Mouse (Mus musculus) gastrocnemius, postnatal 14 days (tissue): ENCODE results near the gene Ldb2. TPM values are rescaled to one million over a fixed set of nuclear protein-coding genes. Genes with fewer than 3 reads are reported as not detected.

Experiments
- DNase-seq: peaks from one replicate; pipeline ENCODE4 v3.0.0; 2021; ENCODE audit warnings: mixed read lengths
- intact Hi-C: fragments of 180-260 bp; cut with DNase I; formaldehyde crosslinking; loops from one replicate; pipeline ENCODE4 v1.15.1; 2025; ENCODE audit warnings: low total_unique reads
- total RNA-seq, 2 experiments: library from RNA; stranded (reverse); gene quantifications; 2 replicates each; pipeline ENCODE4 v1.2.3; 2021

Ldb2 gene
- total RNA-seq, 2 experiments from 2014 or later = 9.3 to 9.5 TPM

- no peak for DNase-seq
- intact Hi-C loops = no loop called here
These were observed 222.7 kb downstream of the Ldb2 start for GRCm38 (mm10) chr5:44576682-44577349.

DNA sequence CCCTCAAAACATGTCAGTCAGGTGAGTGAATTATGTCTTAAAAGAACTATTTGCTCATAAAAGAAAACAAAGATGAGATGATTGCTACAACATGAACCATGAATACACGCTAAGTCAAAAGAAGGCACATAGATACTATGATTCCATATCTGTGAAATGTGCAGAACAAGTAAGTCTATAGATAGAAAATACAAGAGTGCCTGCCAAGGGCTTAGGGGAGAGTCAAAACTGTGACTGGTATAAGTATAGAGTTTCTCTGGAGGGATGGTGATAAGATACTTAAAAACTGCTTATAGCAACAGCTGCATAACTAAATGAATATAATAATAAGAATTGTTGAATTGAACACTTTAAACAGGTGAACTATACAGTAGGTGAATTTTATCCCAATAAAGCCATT is 224.8 kb downstream of the Ldb2 start:
- no peak for DNase-seq
- intact Hi-C loops = no loop called here

DNA sequence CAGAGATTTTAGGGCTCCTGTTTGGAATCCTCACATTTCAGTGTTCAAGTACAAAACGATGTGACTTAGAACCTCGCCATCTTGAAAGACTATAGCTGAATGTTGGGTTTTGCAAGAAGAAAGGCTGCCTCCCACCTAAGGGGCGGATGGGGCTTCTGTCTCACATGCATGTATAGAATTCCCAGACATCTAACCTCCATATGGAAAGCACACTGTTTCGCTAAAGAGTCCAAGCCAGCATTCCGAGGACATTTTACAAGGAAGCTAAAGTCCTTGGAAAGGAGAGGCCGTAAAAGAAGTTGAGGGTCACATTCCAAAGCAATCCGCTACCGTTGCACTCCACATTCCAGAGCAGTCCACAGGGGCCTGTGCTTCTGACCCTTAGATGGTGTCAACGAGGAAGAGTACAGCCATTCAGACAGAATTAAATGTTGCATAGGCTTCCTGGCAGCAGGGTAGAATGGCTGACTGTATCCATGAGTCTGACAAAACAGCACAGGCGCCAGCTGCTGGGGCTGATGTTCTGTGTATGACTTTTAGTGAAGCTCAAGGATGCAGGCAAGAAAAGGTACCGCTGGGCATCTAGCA is 245.6 kb downstream of the Ldb2 start:
- DNase-seq = no peak
- intact Hi-C loops = no loop called here

- no peak for DNase-seq
- intact Hi-C loops = no loop called here
These were observed 246.3 kb downstream of the Ldb2 start for GRCm38 (mm10) chr5:44553155-44553554.

- DNase-seq = peak; percentile 23
- intact Hi-C loops = no loop called here
These were observed 247.4 kb downstream of the Ldb2 start for GRCm38 (mm10) chr5:44552121-44552520.

GRCm38 (mm10) chr5:44548468-44548867 is 251.0 kb downstream of the Ldb2 start:
- DNase-seq = no peak
- intact Hi-C loops = no loop called here

DNA sequence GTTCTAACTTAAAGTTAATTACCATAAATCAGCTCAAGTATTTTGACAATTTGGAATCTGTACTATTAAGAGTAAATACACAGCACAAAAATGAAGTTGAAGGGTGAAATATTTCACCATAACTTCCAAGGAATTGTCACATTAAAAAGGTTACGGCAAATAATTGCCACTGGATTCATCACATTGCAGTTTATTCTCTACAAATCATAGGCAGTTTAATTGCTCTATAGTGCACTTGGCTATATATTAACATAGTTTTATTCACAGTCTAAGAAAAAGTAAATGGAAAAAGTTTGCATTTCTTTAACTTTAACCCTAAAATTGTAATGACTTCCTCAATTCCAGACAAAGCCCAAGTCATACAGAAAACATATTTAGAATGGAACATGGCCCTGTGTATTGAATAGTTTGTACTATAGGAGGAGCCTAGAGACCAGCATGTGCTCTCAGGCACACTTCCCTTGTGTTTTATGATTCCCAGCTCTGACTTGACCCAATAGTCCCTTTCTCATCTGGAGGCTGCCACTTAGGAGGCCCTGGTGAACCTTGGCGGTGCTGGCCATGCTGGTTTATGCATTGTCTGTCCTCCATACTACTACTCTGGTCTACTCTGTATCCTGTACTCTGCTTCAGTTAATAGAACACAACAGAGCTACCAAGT is 255.9 kb downstream of the Ldb2 start:
- intact Hi-C loops = no loop called here
- no peak for DNase-seq

- intact Hi-C loops = no loop called here
- no peak for DNase-seq
These were observed 257.7 kb downstream of the Ldb2 start for GRCm38 (mm10) chr5:44541748-44542147.

DNA sequence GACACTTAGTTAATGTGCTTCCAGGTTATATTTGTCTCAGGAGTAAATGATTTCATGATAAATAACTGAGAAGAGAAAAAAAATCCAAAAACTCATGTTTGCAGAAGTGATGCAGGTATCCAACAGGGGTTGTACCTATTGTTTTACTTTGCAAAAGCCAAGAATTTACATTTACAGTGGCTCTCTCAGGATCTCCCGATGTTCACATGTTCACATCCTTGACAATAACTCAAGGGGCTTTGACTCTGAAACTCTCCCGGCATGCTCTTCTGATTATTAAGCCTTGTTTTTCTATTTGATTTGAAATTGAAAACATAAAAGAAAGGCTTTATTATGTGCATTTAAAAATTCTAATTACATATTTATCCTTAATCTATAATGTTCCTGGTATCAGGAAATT is 260.8 kb downstream of the Ldb2 start:
- DNase-seq = no peak
- intact Hi-C loops = no loop called here

- DNase-seq = no peak
These were observed 261.5 kb downstream of the Ldb2 start for GRCm38 (mm10) chr5:44538000-44538395.

DNA sequence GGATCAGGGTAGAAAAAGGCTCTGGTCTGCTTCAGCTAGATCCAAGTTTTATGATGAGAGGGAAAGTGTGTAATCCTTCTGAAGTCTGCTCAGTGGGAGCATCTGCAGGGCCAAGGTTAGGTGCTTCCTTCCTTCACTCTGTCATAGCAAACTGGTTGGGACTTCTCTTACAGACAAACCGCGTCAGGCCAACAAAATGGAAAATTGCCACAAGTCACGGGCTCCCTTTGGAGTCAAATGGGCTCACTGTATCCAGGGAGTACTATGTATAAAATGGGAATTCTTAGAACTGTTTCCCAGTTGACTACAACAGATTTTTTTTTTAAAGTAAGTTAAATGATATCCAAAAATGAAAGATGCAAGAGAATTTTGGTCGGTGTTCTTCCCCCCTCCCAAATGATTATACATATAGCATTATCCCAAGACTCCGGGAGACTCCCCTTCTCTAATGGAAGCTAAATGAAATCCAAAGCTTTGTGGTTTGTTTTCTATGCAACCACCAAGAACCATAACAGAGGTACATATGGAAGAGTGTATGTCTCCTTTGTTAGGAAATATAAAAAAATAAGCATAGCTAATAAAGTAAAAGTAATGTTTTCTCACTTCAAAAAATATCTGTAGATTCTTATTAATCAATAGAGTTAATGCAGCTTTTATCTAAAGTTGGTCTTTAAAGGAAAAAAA is 262.0 kb downstream of the Ldb2 start:
- intact Hi-C loops = no loop called here
- DNase-seq = no peak

More at GRCm38 (mm10) chr5:44538000-44538395, 261.5 kb downstream of the Ldb2 start:
- intact Hi-C loops = no loop called here

- DNase-seq = no peak
- intact Hi-C loops = no loop called here
These were observed 270.0 kb downstream of the Ldb2 start for GRCm38 (mm10) chr5:44529466-44529865.

- intact Hi-C loops = no loop called here
- no peak for DNase-seq
These were observed 270.5 kb downstream of the Ldb2 start for GRCm38 (mm10) chr5:44529001-44529400.

- DNase-seq = no peak
- intact Hi-C loops = no loop called here
These were observed 294.3 kb downstream of the Ldb2 start for GRCm38 (mm10) chr5:44505221-44505620.

- no peak for DNase-seq
- intact Hi-C loops = no loop called here
These were observed 294.7 kb downstream of the Ldb2 start for GRCm38 (mm10) chr5:44504786-44505185.

DNA sequence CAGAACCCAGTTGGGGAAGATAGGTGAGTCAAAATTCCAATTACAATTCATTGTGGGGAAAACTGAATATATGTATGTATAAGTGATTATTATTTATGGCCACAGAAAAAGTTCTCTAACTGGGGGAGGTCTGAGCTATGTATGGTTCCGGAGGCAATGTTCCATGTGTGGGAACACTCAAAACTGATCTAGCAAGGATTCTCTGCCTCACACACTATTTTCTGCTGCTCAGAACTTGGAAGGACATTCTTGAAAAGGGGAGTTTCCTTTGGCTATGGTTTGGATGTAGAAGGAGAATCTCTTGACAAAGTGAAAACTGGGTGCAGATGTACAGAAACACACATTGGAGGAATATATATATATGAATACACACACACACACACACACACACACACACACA is 301.3 kb downstream of the Ldb2 start:
- intact Hi-C loops = no loop called here
- DNase-seq = no peak

DNA sequence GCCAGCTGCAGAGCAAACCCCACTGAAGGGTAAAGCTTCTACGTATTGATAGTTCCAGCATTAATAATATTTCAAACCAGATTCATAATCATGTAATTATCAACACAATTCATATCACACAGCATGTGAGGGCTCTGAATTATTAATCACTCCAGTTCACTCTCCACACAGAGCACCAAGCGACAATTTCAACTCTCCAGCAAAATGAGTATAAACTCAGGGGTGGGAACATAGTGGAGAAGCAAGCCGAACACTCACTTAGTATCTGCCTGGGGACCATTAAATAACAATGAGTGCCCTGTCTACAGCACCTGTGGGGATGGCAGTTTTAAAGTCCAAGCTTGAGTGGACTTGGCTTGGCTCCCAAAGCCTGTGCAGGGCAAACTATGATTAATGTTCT is 302.6 kb downstream of the Ldb2 start:
- no peak for DNase-seq
- intact Hi-C loops = no loop called here

GRCm38 (mm10) chr5:44495092-44495491 is 304.4 kb downstream of the Ldb2 start:
- peak; percentile 14 for DNase-seq

DNA sequence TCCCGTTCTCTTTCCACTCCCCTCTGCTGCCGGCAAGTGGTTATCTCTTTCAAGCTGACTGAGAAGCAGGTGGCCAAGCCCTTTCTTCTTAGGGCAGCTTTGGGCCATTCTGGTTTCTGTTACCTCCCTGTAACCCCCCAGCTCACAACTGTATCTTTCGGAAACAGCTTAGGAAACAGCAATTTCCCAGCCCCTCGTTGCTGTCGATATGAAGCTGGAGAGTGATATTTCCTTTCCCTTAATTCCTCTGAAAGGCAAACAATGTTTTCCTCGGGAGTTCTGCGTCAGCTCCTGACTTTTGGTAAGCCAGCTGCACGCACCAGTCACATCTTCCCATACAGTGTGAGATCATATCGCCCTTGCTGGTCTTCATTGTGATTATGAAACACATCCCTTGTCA is 305.3 kb downstream of the Ldb2 start:
- intact Hi-C loops = no loop called here
- no peak for DNase-seq

More at GRCm38 (mm10) chr5:44495092-44495491, 304.4 kb downstream of the Ldb2 start:
- intact Hi-C loops = no loop called here

- DNase-seq = no peak
- intact Hi-C loops = no loop called here
These were observed 308.0 kb downstream of the Ldb2 start for GRCm38 (mm10) chr5:44491526-44491925.
